Mouse (Mus musculus) CD8-positive naive resting alpha-beta T cell, adult 2 months (primary cell): ENCODE results near the gene Preb.

Source experiments
- DNase-seq, 2 experiments: peaks; one replicate each; pipeline ENCODE4 v3.0.0; 2022; ENCODE audit warnings: low read depth in 2 of 2, low spot score in 2 of 2

The Preb gene

DNA sequence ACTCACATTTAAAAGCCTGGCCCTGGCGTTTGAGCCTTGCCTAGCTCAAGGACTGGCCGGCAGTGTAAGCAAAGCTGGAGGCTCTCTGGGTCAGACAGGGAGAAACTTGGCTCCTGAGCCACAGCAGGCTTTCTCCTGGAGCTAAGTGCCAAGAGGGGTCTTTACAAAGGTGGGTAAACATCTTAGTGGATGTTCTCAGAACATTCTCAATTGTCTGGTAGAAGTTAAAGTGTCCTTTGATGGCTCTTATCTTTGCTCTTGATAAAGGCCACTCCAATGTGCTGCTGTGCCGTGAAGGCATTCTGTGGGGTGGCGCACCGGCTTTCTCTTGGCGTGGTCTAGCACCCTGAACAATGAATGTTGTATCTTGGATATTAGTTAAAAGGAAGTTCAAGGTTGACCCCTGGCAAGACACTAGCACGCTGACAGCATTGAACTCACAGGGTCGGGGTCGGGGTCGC lies 37.5 kb downstream of the Preb start:
- no peak for DNase-seq

DNA sequence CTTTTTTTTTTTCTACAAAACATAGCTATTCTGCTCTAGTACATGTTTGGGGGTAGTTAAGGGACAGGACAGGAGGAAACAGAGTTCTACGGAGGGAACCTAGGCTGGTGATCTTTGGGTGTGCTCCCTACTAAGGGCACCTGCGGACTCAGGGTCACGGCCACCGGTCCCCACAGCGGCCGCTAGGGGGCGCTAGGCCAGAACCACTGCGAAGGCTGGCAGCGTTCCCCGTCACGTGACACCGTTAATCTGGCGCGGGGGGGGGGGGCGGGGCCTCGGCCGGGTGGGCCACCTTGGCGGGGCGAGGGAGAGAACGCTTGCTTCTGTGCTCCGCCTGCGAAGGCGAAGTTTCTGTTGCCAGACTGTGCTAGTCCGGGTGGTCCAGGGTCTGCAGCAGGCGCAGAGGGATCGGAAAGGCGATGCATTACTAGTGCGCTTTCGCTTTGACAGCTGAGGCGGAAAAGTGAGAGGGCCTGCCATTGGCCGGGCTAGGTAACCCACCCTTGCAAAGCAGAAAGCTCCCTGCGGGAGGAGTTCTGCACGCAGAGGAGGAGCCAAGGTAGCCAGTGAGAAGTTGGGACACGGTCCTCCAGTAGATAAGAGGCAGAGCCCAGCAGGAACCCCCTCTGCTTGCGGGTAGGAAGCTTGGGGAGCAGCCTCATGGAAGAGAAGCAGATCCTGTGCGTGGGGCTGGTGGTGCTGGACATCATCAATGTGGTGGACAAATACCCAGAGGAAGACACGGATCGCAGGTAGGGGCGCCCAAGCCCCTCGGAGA lies 38.7 kb downstream of the Preb start, which contains the start of gene Khk:
Gene Khk, plus strand, starts transcription at position 176 of the 778 bp plus-strand sequence.
- peak; percentile 91 to 93 for DNase-seq

DNA sequence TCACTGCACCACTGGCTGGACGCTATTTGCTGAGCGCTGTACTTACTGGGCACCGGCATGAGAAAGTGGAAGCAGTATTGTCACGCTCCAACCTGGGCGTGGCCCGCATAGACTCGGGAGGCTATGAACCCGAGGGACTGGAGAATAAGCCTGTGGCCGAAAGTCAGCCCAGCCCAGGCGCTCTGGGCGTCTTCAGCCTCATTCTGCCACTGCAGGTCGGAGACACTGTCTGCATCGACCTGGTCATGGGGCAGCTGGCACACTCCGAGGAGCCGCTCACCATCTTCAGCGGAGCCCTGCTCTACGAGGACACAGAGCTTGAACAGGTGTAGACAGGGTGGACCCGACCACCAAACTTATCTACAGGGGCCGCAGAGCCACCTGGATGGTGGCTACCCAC lies 39.5 kb downstream of the Preb start:
- DNase-seq: no peak

DNA sequence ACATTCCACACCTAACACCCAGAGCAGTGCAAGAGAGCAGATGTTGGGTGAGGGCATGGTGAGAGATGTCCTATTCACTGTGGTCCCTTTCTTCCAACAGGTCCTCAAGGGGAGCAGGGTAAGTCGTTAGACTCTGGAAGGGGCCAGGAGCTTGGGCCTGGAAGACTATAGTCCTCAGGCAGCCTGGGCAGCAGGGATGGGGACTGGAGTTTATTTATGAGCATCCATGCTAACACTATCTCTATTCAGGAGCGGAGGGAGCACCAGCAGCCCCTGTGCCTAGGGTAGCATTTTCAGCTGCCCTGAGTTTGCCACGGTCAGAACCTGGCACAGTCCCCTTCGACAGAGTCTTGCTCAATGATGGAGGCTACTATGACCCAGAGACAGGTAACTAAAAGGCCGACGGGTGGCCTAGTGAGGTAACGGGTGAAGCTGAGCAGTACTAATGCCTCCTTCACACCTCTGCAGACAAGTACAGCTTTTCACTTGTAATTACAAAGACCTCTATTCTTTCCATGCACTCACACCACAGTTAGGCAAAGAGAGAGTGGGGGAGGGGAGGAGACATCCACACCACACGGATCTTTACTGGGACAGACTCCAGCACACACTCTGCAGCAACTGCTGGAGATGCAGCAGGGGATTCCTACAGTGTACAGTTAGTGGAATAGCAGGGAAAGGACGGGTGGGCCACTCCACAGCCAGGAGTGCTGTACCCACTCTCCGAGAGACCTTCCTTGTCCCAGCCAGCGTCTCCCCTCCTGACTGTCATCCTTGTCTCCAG lies 40.1 kb downstream of the Preb start:
- no peak for DNase-seq

DNA sequence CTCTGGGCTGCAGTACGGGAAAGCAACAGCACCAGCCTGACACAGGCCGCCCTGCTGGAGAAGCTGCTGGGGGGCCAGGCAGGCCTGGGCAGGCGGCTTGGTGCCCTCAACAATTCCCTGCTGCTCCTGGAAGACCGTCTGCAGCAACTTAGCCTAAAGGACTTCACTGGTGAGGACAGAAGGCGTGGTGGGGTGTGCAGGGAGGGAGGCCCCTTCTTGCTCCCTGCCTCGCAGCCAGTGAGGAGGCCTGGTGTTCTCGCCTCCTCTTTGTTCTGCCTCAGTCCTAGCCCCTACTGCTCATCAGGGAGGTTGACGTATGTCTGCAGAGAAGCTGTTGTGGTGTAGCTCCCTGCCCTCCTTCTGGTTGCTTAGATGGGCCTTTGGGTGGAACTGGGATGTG lies 41.5 kb downstream of the Preb start:
- no peak for DNase-seq

DNA sequence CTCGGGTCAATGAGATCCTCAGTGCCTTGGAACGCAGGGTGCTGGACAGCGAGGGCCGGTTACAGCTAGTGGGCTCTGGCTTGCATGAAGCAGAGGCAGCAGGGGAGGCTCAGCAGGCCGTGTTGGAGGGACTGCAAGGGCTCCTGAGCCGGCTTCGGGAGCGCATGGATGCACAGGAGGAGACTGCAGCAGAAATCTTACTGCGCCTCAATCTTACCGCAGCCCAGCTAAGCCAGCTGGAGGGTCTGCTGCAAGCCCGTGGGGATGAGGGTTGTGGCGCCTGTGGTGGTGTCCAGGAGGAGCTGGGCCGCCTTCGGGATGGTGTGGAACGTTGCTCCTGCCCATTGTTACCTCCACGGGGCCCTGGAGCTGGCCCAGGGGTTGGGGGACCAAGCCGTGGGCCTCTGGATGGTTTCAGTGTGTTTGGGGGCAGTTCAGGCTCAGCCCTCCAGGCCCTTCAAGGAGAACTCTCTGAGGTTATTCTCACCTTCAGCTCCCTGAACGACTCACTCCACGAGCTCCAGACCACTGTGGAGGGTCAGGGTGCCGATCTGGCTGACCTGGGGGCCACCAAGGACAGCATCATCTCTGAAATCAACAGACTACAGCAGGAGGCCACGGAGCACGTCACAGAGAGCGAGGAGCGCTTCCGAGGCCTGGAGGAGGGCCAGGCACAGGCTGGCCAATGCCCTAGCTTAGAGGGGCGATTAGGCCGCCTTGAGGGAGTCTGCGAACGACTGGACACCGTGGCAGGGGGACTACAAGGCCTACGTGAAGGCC lies 42.1 kb downstream of the Preb start:
- no peak for DNase-seq

DNA sequence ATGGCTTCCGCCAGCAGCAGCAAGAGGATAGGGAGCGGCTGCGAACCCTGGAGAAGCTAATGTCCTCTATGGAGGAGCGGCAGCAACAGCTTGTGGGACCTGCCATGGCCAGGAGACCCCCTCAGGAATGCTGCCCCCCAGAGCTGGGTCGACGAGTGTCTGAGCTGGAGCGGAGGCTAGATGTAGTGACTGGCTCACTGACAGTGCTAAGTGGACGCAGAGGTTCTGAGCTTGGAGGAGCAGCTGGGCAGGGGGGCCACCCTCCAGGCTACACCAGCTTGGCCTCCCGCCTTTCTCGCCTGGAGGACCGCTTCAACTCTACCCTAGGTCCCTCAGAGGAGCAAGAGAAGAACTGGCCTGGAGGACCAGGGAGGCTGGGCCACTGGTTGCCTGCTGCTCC lies 42.8 kb downstream of the Preb start:
- DNase-seq: no peak

DNA sequence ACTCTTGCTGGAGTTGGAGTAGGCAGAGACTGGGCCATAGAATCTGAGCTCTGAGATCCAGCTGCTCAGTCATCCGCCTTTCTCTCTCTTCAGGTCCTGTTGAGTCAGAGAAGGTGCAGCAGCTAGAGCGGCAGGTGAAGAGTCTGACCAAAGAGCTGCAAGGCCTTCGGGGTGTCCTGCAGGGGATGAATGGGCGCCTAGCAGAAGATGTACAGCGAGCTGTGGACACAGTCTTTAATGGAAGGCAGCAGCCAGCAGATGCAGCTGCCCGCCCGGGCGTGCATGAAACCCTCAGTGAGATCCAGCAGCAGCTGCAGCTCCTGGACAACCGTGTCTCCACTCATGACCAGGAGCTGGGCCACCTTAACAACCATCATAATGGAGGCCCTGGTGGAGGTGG lies 43.3 kb downstream of the Preb start:
- no peak for DNase-seq

DNA sequence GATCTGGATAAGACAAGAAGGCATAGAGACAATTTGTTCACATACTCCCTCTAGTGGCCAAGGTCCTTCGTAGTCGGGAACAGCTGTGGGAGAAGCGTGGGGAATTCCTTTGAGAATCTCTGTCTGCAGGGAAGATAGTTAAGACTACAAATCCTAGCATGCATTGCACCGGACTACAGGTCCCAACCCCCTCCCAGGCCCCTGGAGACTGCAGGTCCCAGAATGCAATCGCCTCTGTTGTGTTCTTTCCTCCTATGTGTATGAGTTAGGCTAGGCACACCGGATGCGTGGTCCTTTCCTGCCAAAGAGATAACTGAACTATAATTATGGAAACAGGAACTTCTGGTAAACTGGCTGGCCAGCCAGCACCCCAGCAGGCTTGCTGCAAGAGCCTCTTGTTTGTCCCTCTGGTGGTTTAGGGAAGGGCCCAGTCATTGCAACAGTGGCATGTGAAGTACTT lies 44.2 kb downstream of the Preb start:
- DNase-seq: peak; percentile 32 to 52

DNA sequence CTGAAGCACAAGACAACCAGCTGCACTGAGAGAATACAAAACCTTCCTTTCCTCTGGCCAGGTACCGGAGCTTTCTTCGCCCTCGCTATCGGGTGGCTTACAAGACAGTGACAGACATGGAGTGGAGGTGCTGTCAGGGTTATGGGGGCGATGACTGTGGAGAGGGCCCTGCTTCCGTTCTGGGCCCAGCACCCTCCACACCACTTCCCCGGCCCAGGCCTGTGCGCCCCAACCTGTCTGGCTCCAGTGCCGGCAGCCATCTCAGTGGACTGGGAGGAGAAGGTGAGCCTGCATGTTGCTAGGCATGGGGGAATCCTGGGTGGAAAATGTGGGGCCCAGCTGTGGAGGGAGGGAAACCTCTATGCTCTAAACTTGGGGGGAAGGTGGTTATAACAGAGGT lies 44.7 kb downstream of the Preb start:
- DNase-seq: peak in 1 of 2 experiments; percentile 17

DNA sequence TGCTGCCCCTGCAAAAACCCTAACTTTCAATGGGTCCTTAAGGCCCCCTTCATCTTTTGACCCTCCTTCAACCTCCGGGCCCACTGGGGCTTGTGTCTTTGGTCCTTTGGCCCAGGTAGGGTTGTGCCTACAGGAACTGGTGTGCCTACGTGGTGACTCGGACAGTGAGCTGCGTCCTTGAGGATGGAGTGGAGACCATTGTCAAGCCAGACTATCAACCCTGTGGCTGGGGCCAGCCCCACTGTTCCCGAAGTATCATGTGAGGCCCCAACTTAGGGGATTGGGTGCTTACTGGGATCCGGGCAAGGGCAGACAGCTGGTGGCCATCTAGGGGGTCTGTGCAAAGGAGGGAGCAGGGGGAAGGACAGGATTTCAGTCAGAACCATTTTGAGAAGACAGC lies 45.3 kb downstream of the Preb start:
- no peak for DNase-seq

DNA sequence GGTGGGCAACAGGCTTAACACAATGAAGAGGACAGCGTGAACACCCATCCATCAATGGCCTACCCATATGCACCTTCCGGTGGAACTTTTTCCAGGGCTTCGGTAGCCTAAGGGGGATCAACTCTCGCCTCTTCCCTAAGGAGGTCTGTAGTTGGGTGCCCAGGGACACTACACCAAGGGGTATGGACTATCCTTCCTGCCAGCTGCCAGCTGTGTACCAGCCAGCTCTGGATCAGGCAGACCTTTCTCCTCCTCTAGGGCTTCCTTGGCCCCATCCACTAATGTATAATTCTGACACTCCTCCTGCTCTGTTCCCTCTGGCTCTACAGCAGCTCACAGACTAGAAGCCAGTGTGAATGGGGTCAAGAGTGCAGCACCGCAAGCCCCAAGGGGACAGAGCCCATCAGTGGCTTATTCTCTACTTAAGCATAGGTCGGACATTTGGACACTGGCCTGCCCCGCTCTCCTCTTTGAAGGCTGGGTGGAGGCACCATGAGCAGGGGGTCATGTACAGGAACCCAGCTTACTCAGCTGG lies 46.0 kb downstream of the Preb start:
- DNase-seq: no peak

DNA sequence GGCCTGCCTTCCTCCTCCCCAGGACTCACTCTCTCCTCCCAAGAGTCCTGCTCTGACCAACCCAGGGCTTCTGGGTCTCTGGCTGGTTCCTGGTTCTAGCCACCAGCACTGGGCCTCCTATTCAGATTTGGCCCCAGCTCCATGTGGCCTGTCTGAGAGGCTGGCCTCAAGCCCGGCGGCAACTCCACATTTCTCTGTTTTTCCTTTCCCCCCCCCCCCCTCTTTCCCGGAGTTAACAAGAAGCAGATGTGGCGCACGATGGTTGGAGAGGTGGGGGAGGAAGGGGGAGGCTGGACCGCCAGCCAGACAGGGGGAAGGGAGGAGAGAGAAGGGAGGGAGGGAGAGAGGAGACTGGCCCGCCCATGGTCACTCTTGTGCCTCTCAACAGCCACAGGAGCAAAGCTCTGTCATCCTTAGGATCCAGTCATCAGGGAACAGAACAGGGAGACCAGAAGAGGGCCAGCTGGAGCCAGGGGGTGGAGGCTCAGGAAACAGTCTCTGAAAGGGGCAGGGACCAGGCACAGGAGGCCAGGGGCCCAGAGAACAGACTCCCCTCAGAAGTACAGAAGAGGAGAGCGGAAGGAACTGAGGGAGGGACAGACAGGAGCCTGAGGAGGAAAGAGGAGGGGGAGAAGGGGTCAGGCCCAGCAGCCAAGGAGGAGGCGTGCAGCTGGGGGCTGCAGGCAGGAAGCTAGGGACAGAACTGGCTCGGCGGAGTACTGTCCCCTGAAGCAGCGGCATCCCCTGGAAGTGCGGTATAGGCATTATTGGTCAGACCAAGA lies 46.9 kb downstream of the Preb start, which contains the start of gene Emilin1:
Gene Emilin1, plus strand, starts transcription at position 343 of the 782 bp plus-strand sequence.
- DNase-seq: no peak

DNA sequence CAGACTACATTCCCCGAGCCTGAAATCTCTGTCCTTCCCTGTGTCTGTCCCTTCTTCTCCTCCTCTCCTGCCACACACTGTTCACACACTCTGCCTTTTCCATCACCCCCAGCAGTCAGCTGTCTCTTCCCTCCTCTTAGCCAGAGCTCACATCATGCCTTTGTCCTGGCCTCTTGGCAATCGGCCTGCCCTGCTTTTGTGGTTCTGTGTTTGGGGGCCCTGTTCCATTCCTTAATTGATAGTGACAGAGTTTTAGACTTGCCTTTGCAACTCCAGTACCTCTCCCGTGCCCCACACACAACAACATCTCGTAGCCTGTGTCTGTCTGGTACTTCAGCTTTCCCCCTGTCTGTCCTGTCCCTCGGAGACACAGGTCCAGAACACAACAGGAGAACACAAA lies 48.0 kb downstream of the Preb start:
- DNase-seq: no peak

DNA sequence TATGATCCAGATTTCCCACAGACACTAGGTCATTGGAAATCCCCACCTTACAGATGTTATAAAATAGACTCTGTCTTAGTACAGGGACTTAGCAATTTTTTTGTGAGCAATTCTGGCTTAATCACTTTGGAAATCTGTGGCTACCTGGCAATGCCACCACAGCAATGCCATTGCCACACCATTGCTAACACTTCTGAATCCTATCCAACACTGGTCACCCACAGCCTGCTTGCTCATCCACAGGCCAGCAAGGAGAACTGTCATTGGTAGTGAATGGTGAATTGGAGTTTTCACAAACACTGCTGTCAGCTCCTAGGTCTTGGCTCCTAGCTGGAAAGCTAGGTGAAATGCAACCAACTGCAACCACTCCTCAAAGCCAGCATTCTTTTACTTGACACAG lies 49.7 kb downstream of the Preb start:
- no peak for DNase-seq

DNA sequence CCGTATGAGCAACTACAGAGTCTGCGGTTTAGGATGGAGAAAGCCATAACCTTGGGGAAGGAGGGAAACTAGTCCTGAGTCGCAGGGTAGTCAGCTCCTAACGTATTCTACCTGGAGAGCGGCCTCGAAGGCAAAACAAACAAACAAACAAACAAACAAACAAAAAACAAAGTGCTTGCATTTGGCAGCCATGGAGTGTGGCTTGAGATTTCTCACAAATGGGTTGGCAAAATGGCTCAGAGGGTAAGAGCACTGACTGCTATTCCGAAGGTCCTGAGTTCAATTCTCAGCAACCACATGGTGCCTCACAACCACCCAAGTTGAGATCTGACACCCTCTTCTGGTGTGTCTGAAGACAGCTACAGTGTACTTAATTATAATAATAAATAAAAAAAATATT lies 50.3 kb downstream of the Preb start:
- no peak for DNase-seq

DNA sequence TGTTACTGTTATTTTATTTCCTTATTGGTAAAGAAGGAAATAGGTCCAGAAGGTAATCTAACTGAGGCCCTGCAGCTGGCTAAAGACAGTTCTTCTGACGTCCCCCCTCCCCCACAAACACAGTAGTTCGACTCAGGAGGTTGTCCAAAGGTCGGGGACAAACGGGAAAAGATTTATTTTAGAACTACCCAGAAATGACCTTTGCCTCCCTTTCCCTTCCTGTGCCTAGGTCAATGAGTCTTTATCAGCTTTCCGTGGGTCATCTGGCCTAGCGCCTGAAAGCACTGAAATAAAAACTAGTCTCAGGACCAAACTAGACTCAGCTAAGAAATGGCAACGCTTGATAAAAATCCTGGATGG lies 50.9 kb downstream of the Preb start:
- no peak for DNase-seq

DNA sequence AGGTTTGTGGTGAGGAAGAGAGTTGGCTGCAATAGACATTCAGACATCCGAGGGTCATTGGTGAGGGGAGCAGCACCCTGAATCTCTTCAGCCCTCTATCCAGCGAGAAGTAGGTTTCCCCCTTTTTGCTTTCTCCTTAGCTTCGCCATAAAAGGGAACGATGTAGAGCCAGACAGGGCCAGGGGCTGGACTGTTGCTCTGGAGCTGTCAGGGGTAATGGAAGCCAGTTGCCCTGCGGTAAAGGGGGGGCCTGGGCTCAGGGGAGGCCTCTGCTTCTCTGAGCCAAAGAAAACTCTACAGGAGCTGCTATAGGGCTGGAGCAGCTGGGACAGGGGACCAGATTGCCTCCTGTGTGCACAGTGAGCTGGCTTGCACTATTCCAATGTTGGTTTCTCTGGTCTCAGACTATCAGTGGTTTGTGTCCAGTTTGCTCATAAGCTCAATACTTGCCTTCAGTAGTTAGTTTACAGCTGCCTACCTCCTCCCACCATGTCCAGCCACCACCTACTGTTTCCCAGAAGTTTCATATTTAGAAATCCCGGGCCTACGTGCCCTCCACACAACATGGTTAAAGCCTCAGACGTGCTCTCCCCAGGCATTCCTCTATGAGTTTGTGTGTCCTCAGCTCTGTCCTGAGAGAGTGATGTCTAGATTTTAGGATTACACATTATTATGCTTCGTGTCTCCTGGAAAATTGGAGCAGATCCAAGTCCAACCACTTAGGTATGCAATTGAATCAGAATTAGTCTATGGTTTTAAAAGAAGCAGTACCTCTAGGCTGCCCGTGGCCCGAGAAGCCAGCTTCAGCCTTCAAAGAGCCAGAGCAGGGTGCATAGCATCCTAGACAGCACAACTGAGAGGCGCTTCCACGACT lies 51.5 kb downstream of the Preb start:
- DNase-seq: no peak

DNA sequence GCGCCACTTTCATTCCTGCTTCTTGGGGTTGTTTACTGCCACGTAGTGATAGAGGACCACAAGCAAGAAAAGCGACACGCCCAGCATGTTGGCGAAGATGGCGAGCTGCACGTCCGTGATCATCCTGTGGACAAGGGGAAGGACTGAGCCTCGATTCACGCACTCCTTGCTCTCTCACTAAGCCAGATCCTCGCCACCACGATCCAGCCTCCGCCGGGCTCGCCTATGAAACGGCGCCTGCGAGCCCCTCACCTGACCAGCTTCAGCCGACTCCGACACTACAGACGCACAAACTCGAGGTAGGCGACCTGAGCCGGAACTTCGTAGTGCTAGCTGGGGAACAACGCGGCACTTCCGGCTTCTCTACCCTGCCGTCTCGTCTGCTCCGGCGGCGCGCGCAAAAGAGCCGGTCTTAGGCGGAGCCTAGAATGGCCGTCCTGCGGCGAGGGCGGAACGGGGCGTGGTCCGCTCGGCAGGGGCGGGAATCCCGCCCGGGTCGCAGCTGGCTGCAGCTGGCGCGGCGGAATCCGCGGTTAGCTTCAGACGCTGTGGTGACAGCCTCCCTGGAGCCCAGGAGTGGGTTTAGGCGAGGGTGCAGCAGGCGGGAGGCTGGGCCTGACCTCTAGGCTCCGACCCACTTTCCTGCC lies 52.6 kb downstream of the Preb start, which contains the start of gene Ost4:
Gene Ost4, minus strand, starts transcription at position 376 of the 647 bp plus-strand sequence.
- DNase-seq: peak; percentile 95 to 97
